Mouse (Mus musculus) A20 (cell line): ENCODE results near the gene Irf2bp1.

Experiments used
- DNase-seq: peaks from one replicate; pipeline ENCODE4 v3.0.0-alpha.2; 2011; ENCODE audit warnings: low read depth, low spot score

Irf2bp1 gene

GRCm38 (mm10) chr7:19003902-19004630 lies at the start of gene Irf2bp1:
TSS of gene Irf2bp1 (plus strand) at chr7:19004044.
- DNase-seq, result peak; percentile 95

- DNase-seq, result peak; percentile 81
Measured at GRCm38 (mm10) chr7:18957569-18958383, 46.1 kb upstream of the Irf2bp1 start.

- no peak for DNase-seq
Measured at GRCm38 (mm10) chr7:18958384-18958766, 45.5 kb upstream of the Irf2bp1 start.

GRCm38 (mm10) chr7:18959446-18959845 lies 44.4 kb upstream of the Irf2bp1 start:
- DNase-seq, result no peak

- no peak for DNase-seq
Measured at GRCm38 (mm10) chr7:18962171-18962792, 41.6 kb upstream of the Irf2bp1 start.

GRCm38 (mm10) chr7:18962795-18963194 lies 41.0 kb upstream of the Irf2bp1 start:
- no peak for DNase-seq

GRCm38 (mm10) chr7:18963294-18963843 lies 40.5 kb upstream of the Irf2bp1 start:
- DNase-seq, result no peak

- DNase-seq, result no peak
Measured at GRCm38 (mm10) chr7:18965312-18965711, 38.5 kb upstream of the Irf2bp1 start.

- DNase-seq, result no peak
Measured at GRCm38 (mm10) chr7:18967603-18968002, 36.2 kb upstream of the Irf2bp1 start.

- peak; percentile 46 for DNase-seq
Measured at GRCm38 (mm10) chr7:18970956-18971355, 32.9 kb upstream of the Irf2bp1 start.

GRCm38 (mm10) chr7:18978381-18978780 lies 25.5 kb upstream of the Irf2bp1 start:
- DNase-seq, result no peak

GRCm38 (mm10) chr7:18986503-18986902 lies 17.3 kb upstream of the Irf2bp1 start:
- no peak for DNase-seq

GRCm38 (mm10) chr7:18987100-18987499 lies 16.7 kb upstream of the Irf2bp1 start, which contains the start of gene Nanos2:
TSS of gene Nanos2 (plus strand) at chr7:18987400.
- DNase-seq, result no peak

GRCm38 (mm10) chr7:18987747-18988146 lies 16.1 kb upstream of the Irf2bp1 start:
- DNase-seq, result no peak

GRCm38 (mm10) chr7:18988780-18989179 lies 15.1 kb upstream of the Irf2bp1 start:
- no peak for DNase-seq

GRCm38 (mm10) chr7:18989995-18990394 lies 13.8 kb upstream of the Irf2bp1 start:
- DNase-seq, result no peak

GRCm38 (mm10) chr7:18990601-18991295 lies 13.1 kb upstream of the Irf2bp1 start, which contains the start of gene Mypop:
TSS of gene Mypop (plus strand) at chr7:18991245.
- peak; percentile 100 for DNase-seq

GRCm38 (mm10) chr7:18991660-18992293 lies 12.1 kb upstream of the Irf2bp1 start:
- DNase-seq, result no peak

GRCm38 (mm10) chr7:18992294-18992675 lies 11.6 kb upstream of the Irf2bp1 start:
- no peak for DNase-seq

- DNase-seq, result no peak
Measured at GRCm38 (mm10) chr7:18993036-18993435, 10.8 kb upstream of the Irf2bp1 start.

GRCm38 (mm10) chr7:18998835-18999234 lies 5.0 kb upstream of the Irf2bp1 start:
- peak; percentile 35 for DNase-seq
